Mouse (Mus musculus) thymus, adult 2 months (tissue): ENCODE data around the gene Ighmbp2.

ENCODE experiments used
- CTCF ChIP-seq: fragments of 200-500 bp; IDR thresholded peaks from 2 replicates; pipeline ENCODE4 v1.5.1; 2012; ENCODE audit warnings: mild to moderate bottlenecking, control low read depth, low read length, moderate library complexity, borderline replicate concordance; ENCODE audit not compliant: control insufficient read depth, poor library complexity, insufficient read depth; ENCODE audit errors: extremely low read depth
- POLR2A ChIP-seq: fragments of 200-500 bp; IDR thresholded peaks from 2 replicates; pipeline ENCODE4 v1.6.1; 2012; ENCODE audit warnings: mild to moderate bottlenecking, low read length, control low read depth, moderate library complexity; ENCODE audit not compliant: control insufficient read depth, poor library complexity, insufficient read depth; ENCODE audit errors: extremely low read depth

GRCm38 (mm10) chr19:3307175-3307949, 24.5 kb upstream of the Ighmbp2 start:
- TF ChIP-seq CTCF (no peak), POLR2A (no peak)
